13 mouse cellular contexts compared by ENCODE assay signal in genomic region chr13:83740101-83740500, GRCm38 (mm10).
DNase-seq lines count a peak whose midpoint lies in the region; ATAC-seq lines count a peak whose summit lies in the region.
"Had no signal": no experiment of that assay in that cellular context is flagged by ENCODE, and none has a peak within 500 bp of the region (broad histone marks: within the 10 kb centered on the region; RNA-seq: fewer than 3 reads in every experiment).

No protein-coding gene starts in this region.

- H3K4me2 ChIP-seq in neural tube, embryonic 11.5 days (ENCODE audit: low read depth), result peak overlapping the region; percentile 47
- peak overlapping the region; percentile 83 for H3K4me2 ChIP-seq in forebrain, embryonic 14.5 days (ENCODE audit: low read length)
- peak overlapping the region; percentile 67 for H3K4me2 ChIP-seq in neural tube, embryonic 15.5 days
- H3K4me2 ChIP-seq: liver, embryonic 15.5 days had no signal

- H3K9me3 ChIP-seq in neural tube, embryonic 11.5 days (ENCODE audit: control insufficient read depth, low read length), result no peaks in the 10 kb centered on the region
- H3K9me3 ChIP-seq in forebrain, embryonic 14.5 days (replicated peaks; ENCODE audit: control insufficient read depth, low read length), result no peaks in the 10 kb centered on the region
- H3K9me3 ChIP-seq in midbrain, embryonic 10.5 days (replicated peaks), result no peaks in the 10 kb centered on the region
- H3K9me3 ChIP-seq in neural tube, embryonic 15.5 days (replicated peaks), result no peaks in the 10 kb centered on the region
- H3K9me3 ChIP-seq: heart, embryonic 12.5 days; intestine, embryonic 15.5 days; limb, embryonic 10.5 days; liver, embryonic 15.5 days had no signal

- peak overlapping the region; percentile 42 for H3K4me3 ChIP-seq in neural tube, embryonic 11.5 days (ENCODE audit: low read depth, low read length)
- H3K4me3 ChIP-seq in forebrain, embryonic 14.5 days (ENCODE audit: low read depth, low read length), result peak overlapping the region; percentile 78
- peak overlapping the region; percentile 85 for H3K4me3 ChIP-seq in midbrain, embryonic 10.5 days
- peak overlapping the region; percentile 50 for H3K4me3 ChIP-seq in neural tube, embryonic 15.5 days (replicated peaks)
- H3K4me3 ChIP-seq: intestine, embryonic 15.5 days; limb, embryonic 10.5 days had no signal

- H3K9ac ChIP-seq in neural tube, embryonic 11.5 days (ENCODE audit: low read length), result peak overlapping the region; percentile 60
- H3K9ac ChIP-seq in forebrain, embryonic 14.5 days (ENCODE audit: low read length), result peak overlapping the region; percentile 99
- peak overlapping the region; percentile 72 for H3K9ac ChIP-seq in neural tube, embryonic 15.5 days (replicated peaks)
- H3K9ac ChIP-seq: heart, embryonic 12.5 days; intestine, embryonic 15.5 days; liver, embryonic 15.5 days had no signal

- H3K36me3 ChIP-seq in neural tube, embryonic 11.5 days (ENCODE audit: control insufficient read depth, insufficient read depth, low read length), result no peaks in the 10 kb centered on the region
- H3K36me3 ChIP-seq in forebrain, embryonic 14.5 days (ENCODE audit: control insufficient read depth, insufficient read depth, low read length), result peaks cover 48% of the 10 kb centered on the region
- H3K36me3 ChIP-seq in midbrain, embryonic 10.5 days, result peaks cover 47% of the 10 kb centered on the region
- no peaks in the 10 kb centered on the region for H3K36me3 ChIP-seq in neural tube, embryonic 15.5 days
- H3K36me3 ChIP-seq: heart, embryonic 12.5 days; intestine, embryonic 15.5 days; limb, embryonic 10.5 days; liver, embryonic 15.5 days had no signal

- H3K27me3 ChIP-seq in neural tube, embryonic 11.5 days (ENCODE audit: control insufficient read depth, insufficient read depth, low read length), result no peaks in the 10 kb centered on the region
- H3K27me3 ChIP-seq in forebrain, embryonic 14.5 days (replicated peaks; ENCODE audit: control insufficient read depth, insufficient read depth, low read length), result no peaks in the 10 kb centered on the region
- H3K27me3 ChIP-seq in midbrain, embryonic 10.5 days (ENCODE audit: low read depth, poor library complexity, severe bottlenecking), result peaks cover 61% of the 10 kb centered on the region
- no peaks in the 10 kb centered on the region for H3K27me3 ChIP-seq in neural tube, embryonic 15.5 days (replicated peaks)

- no peak for ATAC-seq in neural tube, embryonic 11.5 days (ENCODE audit: insufficient read depth, low FRiP score, low TSS enrichment)
- 0 out of 2 replicates have a peak, but pooled peaks have one; percentile 0 for ATAC-seq in forebrain, embryonic 14.5 days
- ATAC-seq in neural tube, embryonic 15.5 days (ENCODE audit: low FRiP score), result no peak

- peak overlapping the region; percentile 80 for H3K27ac ChIP-seq in neural tube, embryonic 11.5 days (ENCODE audit: low read depth, low read length)
- peak overlapping the region; percentile 97 for H3K27ac ChIP-seq in forebrain, embryonic 14.5 days (ENCODE audit: low read depth, low read length)
- H3K27ac ChIP-seq in midbrain, embryonic 10.5 days (replicated peaks), result peak overlapping the region; percentile 88
- peak overlapping the region; percentile 94 for H3K27ac ChIP-seq in neural tube, embryonic 15.5 days (replicated peaks)
- H3K27ac ChIP-seq: intestine, embryonic 15.5 days; limb, embryonic 10.5 days; liver, embryonic 15.5 days had no signal

- peaks cover 6% of the 10 kb centered on the region; the same call in 1 of the 2 replicates for H3K4me1 ChIP-seq in neural tube, embryonic 11.5 days (ENCODE audit: control insufficient read depth, insufficient read depth, low read length)
- H3K4me1 ChIP-seq in forebrain, embryonic 14.5 days (ENCODE audit: control insufficient read depth, insufficient read depth, low read length), result peaks cover 2% of the 10 kb centered on the region; the same call in 1 of the 2 replicates
- peaks cover 88% of the 10 kb centered on the region for H3K4me1 ChIP-seq in midbrain, embryonic 10.5 days
- peaks cover 13% of the 10 kb centered on the region; the same call in 1 of the 2 replicates for H3K4me1 ChIP-seq in neural tube, embryonic 15.5 days
- H3K4me1 ChIP-seq: liver, embryonic 15.5 days had no signal

- 11% methylated on average over 2 of the region's 2 CpGs for WGBS in neural tube, embryonic 11.5 days
- 2% methylated on average over 2 of the region's 2 CpGs for whole genome bisulfite sequencing in forebrain, embryonic 14.5 days
- 12% methylated on average over 2 of the region's 2 CpGs for WGBS in midbrain, embryonic 10.5 days
- WGBS in neural tube, embryonic 15.5 days, result 6% methylated on average over 2 of the region's 2 CpGs

- no peak for DNase-seq in neural tube, embryonic 11.5 days (ENCODE audit: low spot score)
- no peak for DNase-seq in neural tube, embryonic 10.5 days (ENCODE audit: extremely low spot score, low spot score)
- DNase-seq in forebrain, embryonic 14.5 days (ENCODE audit: low spot score), result no peak
- DNase-seq in midbrain, embryonic 10.5 days (ENCODE audit: low spot score), result no peak
- no peak for DNase-seq in testis, postnatal 10 days (ENCODE audit: low spot score)
- no peak for DNase-seq in frontal cortex, postnatal 25 days (ENCODE audit: low spot score in 2 of 2)
- DNase-seq in lung, postnatal 25 days (ENCODE audit: low spot score), result no peak
- DNase-seq: adrenal gland, adult 8-10 months had no signal
